Mouse (Mus musculus): ENCODE measurements around the gene Tmem268.

GRCm38 (mm10) chr4:63627111-63627510 lies 68.5 kb downstream of the Tmem268 start:
- TF ChIP-seq CTCF (IDR thresholded peaks at IDR 0.05; ENCODE audit: low read depth) (no peak), EP300 (IDR thresholded peaks at IDR 0.05; ENCODE audit: low read depth) (no peak)

Data from liver, embryonic 14.5 days (tissue).